Mouse (Mus musculus): ENCODE measurements around the gene Hist3h2ba.

Hist3h2ba gene

GRCm38 (mm10) chr11:58985299-58985917 lies 36.7 kb downstream of the Hist3h2ba start:
- 81% methylated on average over 3 of the region's 3 CpGs for whole genome bisulfite sequencing

GRCm38 (mm10) chr11:58989166-58989565 lies 40.4 kb downstream of the Hist3h2ba start:
- 96% methylated on average over 4 of the region's 4 CpGs for WGBS

- 86% methylated on average over 17 of the region's 17 CpGs for WGBS
Measured at GRCm38 (mm10) chr11:58990141-58990540, 41.4 kb downstream of the Hist3h2ba start.

- WGBS = 71% methylated on average over 9 of the region's 9 CpGs
Measured at GRCm38 (mm10) chr11:58990794-58991193, 42.1 kb downstream of the Hist3h2ba start.

- 85% methylated on average over 3 of the region's 3 CpGs for WGBS
Measured at GRCm38 (mm10) chr11:58991911-58992310, 43.2 kb downstream of the Hist3h2ba start.

DNA sequence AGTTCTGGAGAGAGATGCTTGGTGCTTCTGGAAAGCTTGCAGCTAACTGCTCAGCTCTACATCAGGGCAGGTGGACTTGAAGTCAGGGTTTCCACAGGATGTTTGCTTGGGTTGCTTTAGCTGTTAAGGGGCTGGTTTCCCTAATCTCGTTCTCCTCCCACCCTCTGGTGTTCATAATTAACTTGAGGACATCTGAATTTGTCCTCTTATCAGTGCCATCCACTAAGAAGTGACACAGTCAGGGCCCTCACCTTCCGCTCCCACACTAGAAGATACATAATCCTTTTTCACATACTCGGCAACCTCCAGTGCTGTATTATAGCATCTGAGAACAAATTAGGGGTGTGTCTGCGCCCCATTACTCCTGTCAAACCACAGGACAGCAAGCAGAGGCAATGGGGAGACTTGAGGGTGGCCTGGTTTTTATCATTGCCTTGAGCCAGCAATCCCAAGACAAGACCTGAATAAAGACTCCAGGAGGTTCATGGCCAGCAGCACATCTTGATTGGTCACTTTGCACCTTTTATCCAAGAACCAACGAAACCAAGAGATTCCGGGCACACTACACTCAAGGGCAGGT lies 44.5 kb downstream of the Hist3h2ba start:
- 83% methylated on average over 6 of the region's 6 CpGs for WGBS

DNA sequence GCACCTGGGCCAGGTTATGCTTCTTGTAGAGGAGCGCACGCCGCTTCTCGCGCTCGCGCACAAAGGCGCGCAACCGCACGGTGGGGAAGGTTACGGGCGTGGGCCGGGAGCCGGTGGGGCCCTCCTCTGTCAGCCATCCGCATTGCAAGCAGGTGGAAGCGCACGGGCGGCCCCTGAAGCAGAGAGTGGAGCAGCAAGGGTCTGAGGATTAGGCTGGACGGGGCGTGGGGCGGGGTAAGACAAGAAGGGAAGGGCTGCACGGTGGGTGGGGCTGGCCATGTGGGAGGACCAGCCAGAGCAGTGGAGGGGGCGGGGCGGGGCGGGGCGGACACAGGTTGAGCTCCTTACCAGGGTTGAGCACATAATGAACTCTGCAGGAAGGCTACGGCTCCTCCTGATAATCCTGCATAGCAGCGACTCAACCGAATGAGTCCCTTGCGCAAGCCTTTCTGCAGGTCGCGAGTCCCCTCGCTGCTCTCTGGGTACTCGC lies 45.7 kb downstream of the Hist3h2ba start:
- 3% methylated on average over 32 of the region's 35 CpGs for WGBS

DNA sequence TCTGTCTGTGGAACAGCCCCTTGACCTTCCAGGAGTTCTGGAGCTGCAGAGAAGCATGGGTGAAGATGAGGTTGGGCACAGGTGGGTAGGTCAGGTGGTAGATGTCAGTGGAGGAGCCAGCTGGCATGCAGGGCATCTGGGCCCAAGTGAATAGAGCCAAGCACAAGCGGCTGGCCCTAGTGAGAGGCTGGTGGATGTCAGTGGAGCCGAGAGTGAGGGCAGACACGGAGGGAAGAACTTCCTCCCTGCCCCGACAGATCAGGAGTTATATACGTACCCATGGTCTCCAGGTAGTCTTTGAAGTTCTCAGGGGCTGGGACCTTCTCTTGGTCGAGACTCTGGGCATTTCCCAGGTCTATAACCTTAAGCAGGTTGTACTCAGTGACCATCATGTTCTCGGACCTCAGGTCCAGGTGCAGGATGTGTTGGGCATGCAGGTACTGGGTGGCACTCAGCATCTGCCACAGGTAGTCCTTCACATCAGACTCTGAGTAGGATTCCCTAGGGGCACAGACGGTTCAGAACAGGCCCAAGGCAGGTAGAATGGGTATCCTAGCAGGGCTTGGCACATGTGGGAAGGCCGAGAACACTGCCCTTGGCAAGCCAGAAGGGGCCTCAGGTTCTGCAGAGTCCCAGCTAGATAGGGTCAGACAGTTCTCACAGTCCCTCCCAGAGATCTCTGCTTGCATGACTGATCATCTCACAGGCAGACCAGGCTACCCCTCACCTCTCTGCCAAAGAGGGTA lies 46.5 kb downstream of the Hist3h2ba start:
- 84% methylated on average over 9 of the region's 9 CpGs for WGBS

DNA sequence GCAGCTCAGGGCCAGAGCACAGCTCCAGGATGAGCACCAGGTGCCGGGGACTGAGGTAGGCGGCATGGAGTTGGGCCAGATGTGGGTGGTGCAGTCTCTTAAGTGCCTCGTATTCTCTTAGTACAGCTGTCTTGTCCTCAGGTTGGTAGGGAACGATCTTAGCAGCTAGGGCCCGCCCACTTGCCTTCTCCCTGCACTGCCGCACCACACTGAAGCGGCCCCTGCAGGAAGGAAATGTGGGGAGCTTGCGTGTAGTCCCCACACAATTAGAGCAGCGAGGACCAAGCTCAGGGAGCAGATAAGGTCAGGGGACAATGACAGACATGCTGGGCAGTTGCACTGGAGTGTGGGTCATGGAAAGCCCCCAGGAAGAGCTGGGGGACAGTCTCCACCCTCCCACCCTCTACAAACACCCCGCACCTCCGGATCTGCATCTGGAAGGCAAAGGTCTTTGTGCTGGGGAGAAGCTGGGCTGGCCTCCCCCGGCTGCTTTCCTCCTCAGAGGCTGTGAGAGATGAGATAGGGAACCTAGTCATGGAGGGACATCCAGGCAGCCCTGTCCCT lies 47.2 kb downstream of the Hist3h2ba start:
- 43% methylated on average over 12 of the region's 12 CpGs for WGBS

DNA sequence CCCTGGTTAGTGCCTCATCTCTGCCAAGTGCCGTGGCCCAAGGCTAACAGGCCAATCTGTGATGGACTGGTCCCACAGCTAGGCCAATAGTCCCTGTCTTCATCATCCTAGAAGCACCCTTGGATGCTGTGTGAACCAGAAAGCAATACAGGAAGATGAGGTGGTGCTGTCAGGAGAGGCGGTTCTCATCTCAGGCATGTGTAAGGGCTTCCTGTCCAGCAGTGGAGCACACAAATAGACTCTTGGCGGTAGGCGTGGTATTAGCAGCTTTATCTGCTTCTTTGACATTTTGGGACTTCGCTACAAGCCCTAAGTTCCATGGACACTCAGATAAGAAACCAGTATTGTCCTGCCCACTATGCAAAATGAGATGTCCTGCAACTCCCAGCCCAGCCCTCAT lies 48.8 kb downstream of the Hist3h2ba start:
- WGBS = 87% methylated on average over 5 of the region's 5 CpGs
